Comparison of ENCODE assay signal across 8 mouse cellular contexts in genomic region chr17:34627943-34628643, GRCm38 (mm10). TPM values are rescaled to one million over a fixed set of nuclear protein-coding genes. Genes with fewer than 3 reads are reported as not detected.
DNase-seq lines count a peak whose midpoint lies in the region; ATAC-seq and TF ChIP-seq lines count a peak whose summit lies in the region.

Gene Ppt2, minus strand, starts transcription at chr17:34628510.

- H3K36me3 ChIP-seq in forebrain, postnatal 0 days (ENCODE audit: insufficient read depth), result peaks cover 6% of the 10 kb centered on the region; the same call in 1 of the 2 replicates
- H3K36me3 ChIP-seq in hindbrain, embryonic 12.5 days, result peaks cover 3% of the 10 kb centered on the region; the same call in 1 of the 2 replicates
- H3K36me3 ChIP-seq in megakaryocyte, embryonic 14.5 days (replicated peaks; ENCODE audit: low read length), result peaks cover 24% of the 10 kb centered on the region

- H3K4me2 ChIP-seq in forebrain, postnatal 0 days (ENCODE audit: low read depth), result peak within 1 kb of the TSS; percentile 92
- peak within 1 kb of the TSS; percentile 88 for H3K4me2 ChIP-seq in hindbrain, embryonic 12.5 days (replicated peaks)

- H3K9me3 ChIP-seq in forebrain, postnatal 0 days (ENCODE audit: low read length), result no peaks in the 10 kb centered on the region
- no peaks in the 10 kb centered on the region for H3K9me3 ChIP-seq in hindbrain, embryonic 12.5 days (replicated peaks)
- no peaks in the 10 kb centered on the region for H3K9me3 ChIP-seq in megakaryocyte, embryonic 14.5 days

- TF ChIP-seq POLR2A in bone marrow, adult 2 months (IDR thresholded peaks at IDR 0.05; ENCODE audit: borderline replicate concordance, control insufficient read depth, low read depth, low read length), result no peak

- TF ChIP-seq CTCF in bone marrow, adult 2 months (IDR thresholded peaks at IDR 0.05; ENCODE audit: control insufficient read depth, insufficient read depth, low read length), result no peak
- no peak for TF ChIP-seq CTCF in forebrain, postnatal 0 days (IDR thresholded peaks at IDR 0.05; ENCODE audit: low read depth)

- WGBS in bone marrow, adult 2 months, result 4% methylated on average over 29 of the region's 29 CpGs
- WGBS in forebrain, postnatal 0 days, result 5% methylated on average over 29 of the region's 29 CpGs
- WGBS in hindbrain, embryonic 12.5 days, result 5% methylated on average over 29 of the region's 29 CpGs

- H3K9ac ChIP-seq in forebrain, postnatal 0 days, result peak within 1 kb of the TSS; percentile 54
- H3K9ac ChIP-seq in hindbrain, embryonic 12.5 days, result peak within 1 kb of the TSS; percentile 74

- ATAC-seq in forebrain, postnatal 0 days, result no peak; the same call in 1 of the 2 replicates
- peak; percentile 9 for ATAC-seq in hindbrain, embryonic 12.5 days (ENCODE audit: low FRiP score)

- H3K4me1 ChIP-seq in bone marrow, adult 2 months (ENCODE audit: control insufficient read depth, insufficient read depth, low read length), result no peaks in the 10 kb centered on the region; the same call in 1 of the 2 replicates
- H3K4me1 ChIP-seq in forebrain, postnatal 0 days (ENCODE audit: insufficient read depth), result peaks cover 28% of the 10 kb centered on the region
- peaks cover 61% of the 10 kb centered on the region for H3K4me1 ChIP-seq in hindbrain, embryonic 12.5 days
- H3K4me1 ChIP-seq in megakaryocyte, embryonic 14.5 days, result peaks cover 67% of the 10 kb centered on the region

- peak in 1 of 2 experiments; percentile 25 for DNase-seq in left cerebral cortex, adult 18-20 months (ENCODE audit: low spot score in 2 of 2)
- no peak for DNase-seq in left cerebral cortex, adult 11 months (ENCODE audit: low spot score)
- DNase-seq in forebrain, postnatal 0 days, result no peak
- no peak for DNase-seq in left cerebral cortex, adult 8-10 months (ENCODE audit: low spot score in 2 of 2)
- DNase-seq in thymus, postnatal 25 days, result peak; percentile 75

- peak within 1 kb of the TSS; percentile 66 for H3K27ac ChIP-seq in bone marrow, adult 2 months (ENCODE audit: control insufficient read depth, insufficient read depth, low read depth, low read length, poor library complexity)
- peak within 1 kb of the TSS; percentile 92 for H3K27ac ChIP-seq in forebrain, postnatal 0 days (ENCODE audit: low read depth, low read length)
- H3K27ac ChIP-seq in hindbrain, embryonic 12.5 days, result peak within 1 kb of the TSS; percentile 93

- no peaks in the 10 kb centered on the region for H3K27me3 ChIP-seq in forebrain, postnatal 0 days (ENCODE audit: insufficient read depth, low read length)
- H3K27me3 ChIP-seq in hindbrain, embryonic 12.5 days, result peaks cover 45% of the 10 kb centered on the region
- peaks cover 55% of the 10 kb centered on the region for H3K27me3 ChIP-seq in megakaryocyte, embryonic 14.5 days (replicated peaks)

- peak within 1 kb of the TSS; percentile 63 for H3K4me3 ChIP-seq in bone marrow, adult 2 months (replicated peaks; ENCODE audit: control insufficient read depth, low read depth, low read length)
- peak within 1 kb of the TSS; percentile 55 for H3K4me3 ChIP-seq in forebrain, postnatal 0 days (ENCODE audit: low read depth, low read length)
- H3K4me3 ChIP-seq in hindbrain, embryonic 12.5 days, result peak within 1 kb of the TSS; percentile 69
- H3K4me3 ChIP-seq in megakaryocyte, embryonic 14.5 days (replicated peaks), result peak within 1 kb of the TSS; percentile 94

RNA-seq across cellular contexts. Expression of gene Ppt2, which starts in this region (rescaled TPM):
- total RNA-seq in left cerebral cortex, adult 18-20 months (2021), result 10 to 100 TPM; 43.6 to 47.2 TPM
- polyA plus RNA-seq in bone marrow, adult 2 months (2011; ENCODE audit: insufficient read depth, insufficient read length, low replicate concordance, missing spikeins), result 12.6 and 16.6 TPM in 2 replicates
- total RNA-seq in forebrain, postnatal 0 days (2014; rRNA removed), result 24.2 and 27.2 TPM in 2 replicates
- 17.6 and 20.2 TPM in 2 replicates for polyA plus RNA-seq in forebrain, postnatal 0 days (2015; fragmentation: Nextera tagmentation; extraction: Ambion mirVana)
- polyA plus RNA-seq in hindbrain, embryonic 12.5 days (2016; fragmentation: Nextera tagmentation; extraction: Ambion mirVana), result 20.9 and 21.7 TPM in 2 replicates
- total RNA-seq in left cerebral cortex, adult 8-10 months (2022), result 10 to 100 TPM; 38.1 to 48.6 (median 45.4) TPM
- polyA plus RNA-seq in megakaryocyte, embryonic 14.5 days (2012; ENCODE audit: insufficient read depth, low replicate concordance), result 40.9 and 74.9 TPM in 2 replicates
